Mouse (Mus musculus) thymus, postnatal 36 days (tissue): Measurements from ENCODE around the gene Tcf12.

Experiments
- DNase-seq, 2 experiments: peaks; one replicate each; pipeline ENCODE4 v3.0.0; 2022; ENCODE audit warnings: mixed read lengths in 2 of 2

Gene Tcf12

GRCm38 (mm10) chr9:71895931-71896724 is 215.5 kb downstream of the Tcf12 start:
- no peak for DNase-seq

- DNase-seq, result no peak
Observed at GRCm38 (mm10) chr9:71895291-71895690, 216.4 kb downstream of the Tcf12 start.

GRCm38 (mm10) chr9:71894943-71895286 is 216.8 kb downstream of the Tcf12 start:
- no peak for DNase-seq

GRCm38 (mm10) chr9:71894246-71894942 is 217.3 kb downstream of the Tcf12 start:
- DNase-seq, result no peak

GRCm38 (mm10) chr9:71888450-71888849 is 223.2 kb downstream of the Tcf12 start:
- no peak for DNase-seq

GRCm38 (mm10) chr9:71880629-71881028 is 231.0 kb downstream of the Tcf12 start:
- DNase-seq, result no peak

- no peak for DNase-seq
Observed at GRCm38 (mm10) chr9:71879972-71880371, 231.7 kb downstream of the Tcf12 start.

- no peak for DNase-seq
Observed at GRCm38 (mm10) chr9:71879415-71879814, 232.3 kb downstream of the Tcf12 start.

GRCm38 (mm10) chr9:71877867-71878266 is 233.8 kb downstream of the Tcf12 start:
- DNase-seq, result no peak

- no peak for DNase-seq
Observed at GRCm38 (mm10) chr9:71874761-71875160, 236.9 kb downstream of the Tcf12 start.

GRCm38 (mm10) chr9:71874035-71874572 is 237.6 kb downstream of the Tcf12 start:
- DNase-seq, result no peak

- no peak for DNase-seq
Observed at GRCm38 (mm10) chr9:71863338-71863737, 248.3 kb downstream of the Tcf12 start.

GRCm38 (mm10) chr9:71861629-71862028 is 250.0 kb downstream of the Tcf12 start:
- DNase-seq, result no peak

GRCm38 (mm10) chr9:71857926-71858325 is 253.7 kb downstream of the Tcf12 start:
- no peak for DNase-seq

- DNase-seq, result no peak
Observed at GRCm38 (mm10) chr9:71853904-71854303, 257.8 kb downstream of the Tcf12 start.

- no peak for DNase-seq
Observed at GRCm38 (mm10) chr9:71850283-71850682, 261.4 kb downstream of the Tcf12 start.

GRCm38 (mm10) chr9:71848392-71848791 is 263.3 kb downstream of the Tcf12 start:
- no peak for DNase-seq

GRCm38 (mm10) chr9:71847921-71848320 is 263.8 kb downstream of the Tcf12 start:
- DNase-seq, result no peak

- DNase-seq, result no peak
Observed at GRCm38 (mm10) chr9:71841850-71842249, 269.8 kb downstream of the Tcf12 start.

- no peak for DNase-seq
Observed at GRCm38 (mm10) chr9:71837366-71837765, 274.3 kb downstream of the Tcf12 start.

GRCm38 (mm10) chr9:71836366-71836765 is 275.3 kb downstream of the Tcf12 start:
- DNase-seq, result no peak

GRCm38 (mm10) chr9:71835203-71835815 is 276.4 kb downstream of the Tcf12 start:
- no peak for DNase-seq

- DNase-seq, result no peak
Observed at GRCm38 (mm10) chr9:71834707-71835106, 277.0 kb downstream of the Tcf12 start.
